Mouse (Mus musculus): ENCODE measurements around the gene Ppp4r1.

- TF ChIP-seq POLR2A (IDR thresholded peaks at IDR 0.05; ENCODE audit: extremely low read depth, insufficient read depth, low read length) (no peak), CTCF (IDR thresholded peaks at IDR 0.05; ENCODE audit: extremely low read depth, insufficient read depth, low read length) (no peak)
These were observed 29.2 kb upstream of the Ppp4r1 start for GRCm38 (mm10) chr17:65753130-65753529.
